Mouse (Mus musculus): ENCODE measurements at regions not wholly inside any gene's neighbourhood (a gene's known extent, or its start where the extent isn't known, plus 50 kb on each side); places are given as distances from the start of the nearest gene placed in this dataset.
"Not testable (repeated sequence)": the region's sequence is repeated elsewhere in the genome, so short reads cannot be mapped to it uniquely, and the experiment has no call there.

DNA sequence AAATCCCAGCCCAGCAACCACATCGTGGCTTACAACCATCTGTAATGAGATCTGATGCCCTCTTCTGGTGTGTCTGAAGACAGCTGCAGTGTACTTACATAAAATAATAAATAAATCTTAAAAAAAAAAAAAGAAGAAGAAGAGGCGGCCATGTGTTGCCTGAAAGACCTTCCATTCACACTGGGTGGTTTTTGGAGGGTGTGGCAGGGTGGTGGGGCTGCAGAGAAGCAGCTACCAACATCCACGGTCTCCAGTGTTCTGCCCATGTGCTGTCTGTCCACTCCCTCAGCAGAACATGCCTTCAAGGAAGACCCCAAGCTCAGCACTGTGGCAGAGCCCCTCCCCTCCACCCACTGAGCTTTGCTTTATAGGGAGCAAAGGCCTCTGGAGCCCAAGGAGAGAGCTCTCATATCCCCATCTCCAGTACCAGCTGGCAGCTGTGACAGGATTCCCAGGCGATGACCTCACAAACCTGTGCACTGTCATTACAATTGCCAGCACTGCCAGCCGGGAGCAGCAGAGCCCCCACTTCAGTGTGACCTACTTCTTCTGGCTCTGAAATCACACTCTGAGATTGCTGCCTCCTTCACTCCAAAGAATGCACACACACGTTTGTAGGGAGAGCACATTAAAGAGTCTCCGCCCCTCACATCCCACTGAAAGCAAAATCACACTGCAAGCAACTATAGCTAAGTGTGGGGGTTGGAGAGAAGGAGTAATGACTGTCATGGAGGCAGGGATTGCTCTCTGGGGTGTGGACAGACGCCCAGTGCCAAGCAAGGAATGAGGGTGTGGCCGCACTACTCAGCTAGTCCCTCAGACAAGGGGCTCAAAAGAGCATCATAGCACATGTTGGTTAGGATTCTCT lies 82.8 kb upstream of the Klf13 start:
- H3K4me3 ChIP-seq (ENCODE audit: control insufficient read depth, insufficient read depth, low read length): no peak overlapping the region
- no peak for DNase-seq
- no peaks in the 10 kb centered on the region for H3K27me3 ChIP-seq (ENCODE audit: control insufficient read depth, insufficient read depth, low read length)
- no peak for TF ChIP-seq CTCF (IDR thresholded peaks at IDR 0.05; ENCODE audit: borderline replicate concordance, control insufficient read depth, extremely low read depth, insufficient read depth, low read length, poor library complexity)
- no peak for TF ChIP-seq POLR2A (IDR thresholded peaks at IDR 0.05; ENCODE audit: control insufficient read depth, extremely low read depth, insufficient read depth, low read length, poor library complexity)
- H3K4me1 ChIP-seq (replicated peaks; ENCODE audit: control insufficient read depth, insufficient read depth, low read length): peaks cover 19% of the 10 kb centered on the region
- WGBS: 87% methylated on average over 9 of the region's 9 CpGs
- no peaks in the 10 kb centered on the region for H3K36me3 ChIP-seq (ENCODE audit: control insufficient read depth, insufficient read depth, low read length)
- H3K27ac ChIP-seq (ENCODE audit: control insufficient read depth, insufficient read depth, low read length): no peak overlapping the region

DNA sequence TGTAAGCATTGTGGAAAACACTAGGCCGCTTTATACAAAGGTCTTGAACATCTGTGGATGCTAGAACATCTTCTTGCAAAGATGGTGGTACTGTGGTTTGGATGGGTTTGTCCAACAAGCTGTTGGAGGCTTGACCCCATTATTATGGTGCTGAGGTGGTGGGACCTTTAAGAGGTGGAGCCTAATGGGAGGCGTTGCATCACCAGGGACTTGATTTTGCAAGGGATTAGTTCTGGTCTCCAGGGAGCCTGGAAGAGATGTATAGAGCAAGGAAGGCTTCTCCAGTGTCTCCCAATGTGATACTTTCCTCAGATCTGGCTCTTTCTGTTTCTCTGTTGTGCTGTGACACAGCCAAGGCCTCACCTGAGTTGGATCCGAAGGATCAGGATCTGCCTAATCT lies 79.4 kb upstream of the Klf13 start:
- Histone ChIP-seq H3K4me3 (ENCODE audit: control insufficient read depth, insufficient read depth, low read length) (no peak overlapping the region), H3K27ac (ENCODE audit: control insufficient read depth, insufficient read depth, low read length) (no peak overlapping the region), H3K27me3 (ENCODE audit: control insufficient read depth, insufficient read depth, low read length) (no peaks in the 10 kb centered on the region), H3K4me1 (replicated peaks; ENCODE audit: control insufficient read depth, insufficient read depth, low read length) (peaks cover 32% of the 10 kb centered on the region), H3K36me3 (ENCODE audit: control insufficient read depth, insufficient read depth, low read length) (no peaks in the 10 kb centered on the region)
- no peak for DNase-seq
- TF ChIP-seq POLR2A (IDR thresholded peaks at IDR 0.05; ENCODE audit: control insufficient read depth, extremely low read depth, insufficient read depth, low read length, poor library complexity) (no peak), CTCF (IDR thresholded peaks at IDR 0.05; ENCODE audit: borderline replicate concordance, control insufficient read depth, extremely low read depth, insufficient read depth, low read length, poor library complexity) (no peak)
- WGBS: 95% methylated on average over 3 of the region's 3 CpGs

DNA sequence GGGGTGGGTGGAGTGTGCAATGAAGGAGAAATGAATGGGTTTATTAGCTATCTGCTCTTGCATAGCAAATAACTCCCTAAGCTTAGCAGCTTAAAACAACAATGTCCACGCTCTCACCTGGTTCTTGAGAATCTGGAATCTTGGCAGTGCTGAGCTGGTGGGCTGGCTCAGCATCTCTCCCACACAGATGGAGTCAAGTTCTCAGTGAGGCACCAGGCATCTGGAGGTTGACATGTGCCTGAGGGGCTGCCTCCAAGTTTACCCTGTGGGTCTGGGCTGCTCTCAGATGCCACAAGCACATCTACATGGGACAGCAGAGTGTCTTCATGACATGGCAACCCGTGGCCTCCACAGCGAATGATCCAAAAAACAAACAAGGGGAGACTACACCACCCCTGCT lies 78.2 kb upstream of the Klf13 start:
- TF ChIP-seq POLR2A (IDR thresholded peaks at IDR 0.05; ENCODE audit: control insufficient read depth, extremely low read depth, insufficient read depth, low read length, poor library complexity): no peak
- TF ChIP-seq CTCF (IDR thresholded peaks at IDR 0.05; ENCODE audit: borderline replicate concordance, control insufficient read depth, extremely low read depth, insufficient read depth, low read length, poor library complexity): no peak
- DNase-seq: no peak
- Histone ChIP-seq H3K36me3 (ENCODE audit: control insufficient read depth, insufficient read depth, low read length) (no peaks in the 10 kb centered on the region), H3K27me3 (ENCODE audit: control insufficient read depth, insufficient read depth, low read length) (no peaks in the 10 kb centered on the region), H3K4me3 (ENCODE audit: control insufficient read depth, insufficient read depth, low read length) (no peak overlapping the region), H3K4me1 (replicated peaks; ENCODE audit: control insufficient read depth, insufficient read depth, low read length) (peaks cover 34% of the 10 kb centered on the region), H3K27ac (ENCODE audit: control insufficient read depth, insufficient read depth, low read length) (no peak overlapping the region)
- WGBS: 92% methylated on average over 3 of the region's 3 CpGs

DNA sequence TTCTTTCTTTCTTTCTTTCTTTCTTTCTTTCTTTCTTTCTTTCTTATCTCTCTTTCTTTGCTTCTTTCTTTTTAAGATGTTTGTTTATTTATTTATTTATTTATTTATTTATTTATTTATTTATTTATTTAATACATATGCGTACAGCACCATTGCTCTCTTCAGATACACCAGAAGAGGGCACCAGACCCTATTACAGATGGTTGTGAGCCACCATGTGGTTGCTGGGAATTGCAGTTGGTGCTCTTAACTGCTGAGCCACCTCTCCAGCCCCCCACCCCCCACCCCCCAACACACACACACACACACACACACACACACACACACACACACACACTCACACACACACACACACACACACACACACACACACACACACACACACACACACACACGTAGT lies 76.4 kb upstream of the Klf13 start:
- H3K4me3 ChIP-seq (ENCODE audit: control insufficient read depth, insufficient read depth, low read length); DNase-seq; H3K27ac ChIP-seq (ENCODE audit: control insufficient read depth, insufficient read depth, low read length); H3K36me3 ChIP-seq (ENCODE audit: control insufficient read depth, insufficient read depth, low read length); H3K27me3 ChIP-seq (ENCODE audit: control insufficient read depth, insufficient read depth, low read length): not testable (repeated sequence)
- 93% methylated on average over 1 of the region's 2 CpGs for WGBS
- peaks cover 37% of the 10 kb centered on the region for H3K4me1 ChIP-seq (replicated peaks; ENCODE audit: control insufficient read depth, insufficient read depth, low read length)

DNA sequence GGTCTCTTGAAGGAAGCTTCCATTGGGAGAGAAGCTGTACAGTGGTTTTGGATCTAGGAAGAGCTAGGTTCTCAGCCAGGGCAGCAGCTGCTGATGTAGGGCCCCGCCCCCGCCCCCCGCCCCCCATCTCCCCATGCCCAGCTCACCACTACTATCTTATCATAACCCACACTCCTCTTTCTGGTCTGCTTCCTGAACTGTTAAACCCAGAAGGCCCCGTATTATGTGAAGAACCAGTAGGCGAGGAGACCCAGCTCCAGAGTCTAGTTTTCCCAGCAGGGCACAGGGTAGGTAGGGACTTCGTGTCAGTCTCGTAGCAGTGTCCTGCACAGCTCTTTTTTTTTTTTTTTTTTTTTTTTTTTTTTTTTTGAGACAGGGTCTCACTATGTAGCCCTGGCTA lies 75.5 kb upstream of the Klf13 start:
- 40% methylated on average over 7 of the region's 7 CpGs for WGBS
- no peaks in the 10 kb centered on the region for H3K36me3 ChIP-seq (ENCODE audit: control insufficient read depth, insufficient read depth, low read length)
- H3K27ac ChIP-seq (ENCODE audit: control insufficient read depth, insufficient read depth, low read length): no peak overlapping the region; the same call in 1 of the 2 replicates
- H3K4me1 ChIP-seq (replicated peaks; ENCODE audit: control insufficient read depth, insufficient read depth, low read length): peaks cover 37% of the 10 kb centered on the region
- DNase-seq: no peak
- TF ChIP-seq POLR2A (IDR thresholded peaks at IDR 0.05; ENCODE audit: control insufficient read depth, extremely low read depth, insufficient read depth, low read length, poor library complexity) (no peak), CTCF (IDR thresholded peaks at IDR 0.05; ENCODE audit: borderline replicate concordance, control insufficient read depth, extremely low read depth, insufficient read depth, low read length, poor library complexity) (no peak)
- no peaks in the 10 kb centered on the region for H3K27me3 ChIP-seq (ENCODE audit: control insufficient read depth, insufficient read depth, low read length)
- H3K4me3 ChIP-seq (ENCODE audit: control insufficient read depth, insufficient read depth, low read length): no peak overlapping the region

DNA sequence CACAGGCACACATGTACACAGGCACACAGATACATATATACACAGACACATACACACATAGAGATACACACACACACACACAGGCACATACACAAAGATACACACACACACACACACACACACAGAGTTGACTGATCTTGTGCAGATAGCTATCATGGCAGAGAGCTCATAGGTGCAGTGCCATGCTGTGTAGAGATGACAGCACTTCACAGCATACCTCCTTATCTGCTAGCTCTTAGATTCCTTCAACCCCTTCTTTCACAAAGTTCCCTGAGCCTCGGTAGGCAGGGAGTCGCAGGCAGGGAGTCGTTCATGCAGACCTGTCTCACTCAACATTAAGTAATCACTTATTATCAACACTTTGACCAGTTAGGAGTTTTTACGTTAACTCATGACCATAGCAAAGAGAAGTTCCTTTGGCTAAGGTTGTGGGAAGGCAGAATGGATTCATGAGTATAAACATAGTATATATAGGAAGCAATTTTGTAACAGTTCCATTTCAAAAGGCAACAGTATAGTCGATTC lies 74.4 kb upstream of the Klf13 start:
- no peaks in the 10 kb centered on the region for H3K27me3 ChIP-seq (ENCODE audit: control insufficient read depth, insufficient read depth, low read length)
- TF ChIP-seq POLR2A (IDR thresholded peaks at IDR 0.05; ENCODE audit: control insufficient read depth, extremely low read depth, insufficient read depth, low read length, poor library complexity): no peak
- no peak for TF ChIP-seq CTCF (IDR thresholded peaks at IDR 0.05; ENCODE audit: borderline replicate concordance, control insufficient read depth, extremely low read depth, insufficient read depth, low read length, poor library complexity)
- peak overlapping the region; percentile 37; the same call in 1 of the 2 replicates for H3K27ac ChIP-seq (ENCODE audit: control insufficient read depth, insufficient read depth, low read length)
- DNase-seq: no peak
- peaks cover 37% of the 10 kb centered on the region for H3K4me1 ChIP-seq (replicated peaks; ENCODE audit: control insufficient read depth, insufficient read depth, low read length)
- WGBS: 85% methylated on average over 5 of the region's 5 CpGs
- no peak overlapping the region for H3K4me3 ChIP-seq (ENCODE audit: control insufficient read depth, insufficient read depth, low read length)
- H3K36me3 ChIP-seq (ENCODE audit: control insufficient read depth, insufficient read depth, low read length): no peaks in the 10 kb centered on the region

DNA sequence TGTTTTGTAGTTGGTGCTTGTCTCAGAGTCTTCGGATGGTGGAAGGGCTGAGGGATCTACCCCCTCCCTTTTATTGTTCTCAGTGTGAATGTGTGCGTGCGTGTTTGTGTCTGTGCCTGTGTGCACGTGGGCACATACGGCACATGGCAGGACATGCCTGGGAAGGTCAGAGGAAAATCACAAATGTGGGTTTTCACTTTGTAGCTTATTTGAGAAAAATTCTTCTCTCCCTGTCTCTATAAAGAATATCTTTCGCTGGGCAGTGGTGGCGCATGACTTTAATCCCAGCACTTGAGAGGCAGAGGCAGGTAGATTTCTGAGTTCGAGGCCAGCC lies 73.5 kb upstream of the Klf13 start:
- Histone ChIP-seq H3K27ac (ENCODE audit: control insufficient read depth, insufficient read depth, low read length) (peak overlapping the region; percentile 97), H3K4me1 (replicated peaks; ENCODE audit: control insufficient read depth, insufficient read depth, low read length) (peaks cover 44% of the 10 kb centered on the region), H3K27me3 (ENCODE audit: control insufficient read depth, insufficient read depth, low read length) (no peaks in the 10 kb centered on the region), H3K36me3 (ENCODE audit: control insufficient read depth, insufficient read depth, low read length) (no peaks in the 10 kb centered on the region), H3K4me3 (ENCODE audit: control insufficient read depth, insufficient read depth, low read length) (peak overlapping the region; percentile 9; the same call in 1 of the 2 replicates)
- 43% methylated on average over 8 of the region's 8 CpGs for WGBS
- DNase-seq: no peak
- no peak for TF ChIP-seq POLR2A (IDR thresholded peaks at IDR 0.05; ENCODE audit: control insufficient read depth, extremely low read depth, insufficient read depth, low read length, poor library complexity)
- TF ChIP-seq CTCF (IDR thresholded peaks at IDR 0.05; ENCODE audit: borderline replicate concordance, control insufficient read depth, extremely low read depth, insufficient read depth, low read length, poor library complexity): no peak
